Mouse (Mus musculus): ENCODE measurements around the gene Gm20441.

DNA sequence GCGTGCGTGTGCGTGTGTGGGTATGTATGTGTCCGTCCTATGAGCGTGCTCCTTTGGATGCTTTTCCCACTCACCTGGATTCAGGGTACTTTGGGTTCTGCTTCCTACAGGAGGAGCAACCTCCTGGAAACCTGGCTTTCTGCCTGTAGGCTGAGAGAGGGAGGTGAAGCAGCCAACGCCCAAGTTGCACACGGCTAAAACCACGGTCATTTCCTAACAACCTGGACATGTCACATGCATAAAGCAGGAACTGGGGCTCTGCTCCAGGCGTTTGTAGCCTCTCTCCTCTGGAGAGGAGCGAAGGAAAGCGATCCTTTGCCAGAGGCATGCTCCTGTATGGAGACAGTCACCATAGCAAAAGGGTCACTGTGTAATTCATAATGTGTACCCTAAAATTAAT is 24.0 kb downstream of the Gm20441 start:
- TF ChIP-seq CTCF (IDR thresholded peaks at IDR 0.05; ENCODE audit: low read depth, low read length) (no peak), POLR2A (IDR thresholded peaks at IDR 0.05; ENCODE audit: extremely low read depth, insufficient read depth, low read length) (no peak)
